In genomic region chr11:99361423-99361822, GRCm38 (mm10) we compare ENCODE assay signal across 25 mouse cellular contexts. TPM values are rescaled to one million over a fixed set of nuclear protein-coding genes. Genes with fewer than 3 reads are reported as not detected.
"Had no signal": no experiment of that assay in that cellular context is flagged by ENCODE, and none has a peak within 500 bp of the region (broad histone marks: within the 10 kb centered on the region; RNA-seq: fewer than 3 reads in every experiment).

No protein-coding gene starts in this region.

- H3K4me3 ChIP-seq: neural tube, embryonic 13.5 days; neural tube, embryonic 15.5 days; stomach, embryonic 15.5 days had no signal

- H3K9me3 ChIP-seq: neural tube, embryonic 13.5 days; neural tube, embryonic 15.5 days; stomach, embryonic 15.5 days had no signal

- H3K27me3 ChIP-seq: neural tube, embryonic 13.5 days; stomach, embryonic 15.5 days had no signal

- DNase-seq: retina, postnatal 1 day; right cerebral cortex, adult 18-20 months; right cerebral cortex, postnatal 14 days; right cerebral cortex, postnatal 25 days; right cerebral cortex, postnatal 4 days; spleen, adult 18-20 months; thymus, adult 18-20 months; thymus, adult 2 months; thymus, postnatal 14 days; thymus, postnatal 25 days; thymus, postnatal 36 days; thymus, postnatal 4 days had no signal

- H3K36me3 ChIP-seq: neural tube, embryonic 13.5 days; neural tube, embryonic 15.5 days; stomach, embryonic 15.5 days had no signal

- H3K4me1 ChIP-seq: neural tube, embryonic 13.5 days; neural tube, embryonic 15.5 days; stomach, embryonic 15.5 days had no signal

- H3K4me2 ChIP-seq: neural tube, embryonic 13.5 days; neural tube, embryonic 15.5 days; stomach, embryonic 15.5 days had no signal

- H3K9ac ChIP-seq: neural tube, embryonic 13.5 days; neural tube, embryonic 15.5 days; stomach, embryonic 15.5 days had no signal

- H3K27ac ChIP-seq: neural tube, embryonic 13.5 days; neural tube, embryonic 15.5 days; stomach, embryonic 15.5 days; stomach, postnatal 0 days had no signal

RNA-seq across cellular contexts. Expression of gene Krt27, which starts 10.5 kb away (rescaled TPM):
- total RNA-seq: neutrophil, adult 5-6 weeks had no signal
- polyA plus RNA-seq: neural tube, embryonic 14.5 days; small intestine, adult 2 months; spleen, adult 2 months; stomach, embryonic 14.5 days; stomach, embryonic 15.5 days; stomach, embryonic 16.5 days; stomach, postnatal 0 days; testis, adult 2 months; urinary bladder, adult 2 months had no signal

RNA-seq across cellular contexts. Expression of gene Krt28, which starts 13.3 kb away (rescaled TPM):
- total RNA-seq: neutrophil, adult 5-6 weeks had no signal
- polyA plus RNA-seq: small intestine, adult 2 months; spleen, adult 2 months; stomach, embryonic 14.5 days; stomach, postnatal 0 days; thymus, adult 2 months; urinary bladder, adult 2 months had no signal

RNA-seq across cellular contexts. Expression of gene Krt26, which starts 23.7 kb away (rescaled TPM):
- total RNA-seq: neutrophil, adult 5-6 weeks had no signal
- polyA plus RNA-seq: small intestine, adult 2 months; spleen, adult 2 months; stomach, embryonic 14.5 days; stomach, embryonic 16.5 days; stomach, postnatal 0 days; thymus, adult 2 months; thymus, postnatal 0 days; urinary bladder, adult 2 months had no signal

RNA-seq across cellular contexts. Expression of gene Krt25, which starts 38.7 kb away (rescaled TPM):
- total RNA-seq: neutrophil, adult 5-6 weeks had no signal
- polyA plus RNA-seq: small intestine, adult 2 months; spleen, adult 2 months; stomach, embryonic 14.5 days; testis, adult 2 months; urinary bladder, adult 2 months had no signal
